Mouse (Mus musculus): Measurements from ENCODE around the gene Mob3a.

DNA sequence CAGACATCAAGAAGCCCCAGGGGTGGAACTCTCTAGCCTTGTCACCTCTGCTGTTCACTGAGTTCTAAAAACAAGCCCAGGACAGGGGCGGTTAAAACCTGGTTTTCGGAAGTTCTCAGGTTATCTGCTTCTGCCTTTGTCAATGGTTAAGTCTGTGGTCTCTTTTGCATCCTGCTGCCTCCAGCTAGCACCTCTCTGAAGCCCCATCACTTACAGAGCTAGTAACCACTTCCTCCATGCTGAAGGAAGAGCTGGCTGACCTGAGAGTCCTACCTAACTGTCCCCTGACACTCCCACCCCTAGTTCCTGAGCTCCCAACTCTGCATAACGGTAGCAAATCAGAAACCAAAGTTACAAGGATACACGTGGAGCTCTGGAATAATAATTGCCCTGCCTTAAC, 1.0 kb downstream of the Mob3a start:
- TF ChIP-seq POLR2A (IDR thresholded peaks at IDR 0.05; ENCODE audit: control insufficient read depth, extremely low read depth, insufficient read depth, low read length, poor library complexity), result no peak
- no peak for TF ChIP-seq CTCF (IDR thresholded peaks at IDR 0.05; ENCODE audit: borderline replicate concordance, control insufficient read depth, extremely low read depth, insufficient read depth, low read length, poor library complexity)
